12 mouse cellular contexts compared by ENCODE assay signal in genomic region chr19:57147746-57148145, GRCm38 (mm10).
DNase-seq lines count a peak whose midpoint lies in the region; ATAC-seq and TF ChIP-seq lines count a peak whose summit lies in the region.
"Had no signal": no experiment of that assay in that cellular context is flagged by ENCODE, and none has a peak within 500 bp of the region (broad histone marks: within the 10 kb centered on the region; RNA-seq: fewer than 3 reads in every experiment).

No protein-coding gene starts in this region.

- WGBS in forebrain, postnatal 0 days, result 31% methylated on average over 6 of the region's 6 CpGs
- 51% methylated on average over 6 of the region's 6 CpGs for WGBS in forebrain, embryonic 11.5 days
- 35% methylated on average over 6 of the region's 6 CpGs for WGBS in hindbrain, embryonic 13.5 days
- WGBS in hindbrain, embryonic 11.5 days, result 45% methylated on average over 6 of the region's 6 CpGs
- 29% methylated on average over 6 of the region's 6 CpGs for WGBS in midbrain, embryonic 13.5 days
- 44% methylated on average over 6 of the region's 6 CpGs for WGBS in midbrain, embryonic 11.5 days
- 7% methylated on average over 6 of the region's 6 CpGs for WGBS in midbrain, postnatal 0 days

- H3K4me2 ChIP-seq in forebrain, postnatal 0 days (ENCODE audit: low read depth), result no peak overlapping the region
- no peak overlapping the region for H3K4me2 ChIP-seq in forebrain, embryonic 11.5 days (ENCODE audit: low read depth, low read length, severe bottlenecking)
- no peak overlapping the region for H3K4me2 ChIP-seq in hindbrain, embryonic 13.5 days
- H3K4me2 ChIP-seq in hindbrain, embryonic 11.5 days (replicated peaks; ENCODE audit: low read depth, low read length), result no peak overlapping the region
- no peak overlapping the region for H3K4me2 ChIP-seq in midbrain, embryonic 13.5 days (replicated peaks)
- no peak overlapping the region for H3K4me2 ChIP-seq in midbrain, embryonic 11.5 days
- no peak overlapping the region for H3K4me2 ChIP-seq in midbrain, postnatal 0 days (ENCODE audit: low read depth, low read length, poor library complexity, severe bottlenecking)

- no peak overlapping the region for H3K4me3 ChIP-seq in forebrain, postnatal 0 days (ENCODE audit: low read depth, low read length)
- H3K4me3 ChIP-seq in forebrain, embryonic 11.5 days (ENCODE audit: low read depth, low read length), result no peak overlapping the region
- no peak overlapping the region for H3K4me3 ChIP-seq in hindbrain, embryonic 13.5 days
- H3K4me3 ChIP-seq in hindbrain, embryonic 11.5 days (ENCODE audit: low read depth, low read length), result no peak overlapping the region
- no peak overlapping the region for H3K4me3 ChIP-seq in midbrain, embryonic 13.5 days (replicated peaks)
- no peak overlapping the region for H3K4me3 ChIP-seq in midbrain, embryonic 11.5 days (ENCODE audit: low read depth, low read length)
- no peak overlapping the region for H3K4me3 ChIP-seq in midbrain, postnatal 0 days (ENCODE audit: low read depth, low read length)
- H3K4me3 ChIP-seq: myocyte had no signal

- H3K4me1 ChIP-seq in forebrain, postnatal 0 days (ENCODE audit: insufficient read depth), result peaks cover 9% of the 10 kb centered on the region; the same call in 1 of the 2 replicates
- H3K4me1 ChIP-seq in forebrain, embryonic 11.5 days (replicated peaks; ENCODE audit: control insufficient read depth, insufficient read depth, low read length), result no peaks in the 10 kb centered on the region
- peaks cover 4% of the 10 kb centered on the region; the same call in 1 of the 2 replicates for H3K4me1 ChIP-seq in hindbrain, embryonic 13.5 days (replicated peaks)
- H3K4me1 ChIP-seq in hindbrain, embryonic 11.5 days (replicated peaks; ENCODE audit: control insufficient read depth, insufficient read depth, low read length), result no peaks in the 10 kb centered on the region
- peaks cover 9% of the 10 kb centered on the region for H3K4me1 ChIP-seq in midbrain, embryonic 13.5 days (replicated peaks)
- H3K4me1 ChIP-seq in midbrain, embryonic 11.5 days (ENCODE audit: control insufficient read depth, insufficient read depth, low read length), result no peaks in the 10 kb centered on the region
- H3K4me1 ChIP-seq in midbrain, postnatal 0 days (ENCODE audit: insufficient read depth, low read length), result 0 out of 2 replicates have a peak, but pooled peaks cover 6% of the 10 kb centered on the region

- no peak overlapping the region for H3K9ac ChIP-seq in forebrain, postnatal 0 days
- no peak overlapping the region for H3K9ac ChIP-seq in forebrain, embryonic 11.5 days (ENCODE audit: low read length)
- H3K9ac ChIP-seq in hindbrain, embryonic 13.5 days, result peak overlapping the region; percentile 0; the same call in 1 of the 2 replicates
- no peak overlapping the region for H3K9ac ChIP-seq in hindbrain, embryonic 11.5 days (ENCODE audit: low read depth, low read length)
- H3K9ac ChIP-seq in midbrain, embryonic 13.5 days (replicated peaks), result 0 out of 2 replicates have a peak overlapping the region, but pooled peaks have one; percentile 8
- no peak overlapping the region for H3K9ac ChIP-seq in midbrain, embryonic 11.5 days (ENCODE audit: low read length)
- H3K9ac ChIP-seq in midbrain, postnatal 0 days (replicated peaks; ENCODE audit: low read length, poor library complexity, severe bottlenecking), result no peak overlapping the region

- no peak for ATAC-seq in forebrain, postnatal 0 days
- no peak for ATAC-seq in forebrain, embryonic 11.5 days (replicated peaks; ENCODE audit: low FRiP score)
- ATAC-seq in hindbrain, embryonic 13.5 days (ENCODE audit: low FRiP score), result no peak
- ATAC-seq in hindbrain, embryonic 11.5 days (ENCODE audit: low FRiP score), result no peak
- ATAC-seq in midbrain, embryonic 13.5 days, result no peak
- ATAC-seq in midbrain, embryonic 11.5 days (ENCODE audit: low FRiP score), result no peak
- ATAC-seq in midbrain, postnatal 0 days (ENCODE audit: low FRiP score), result no peak

- no peaks in the 10 kb centered on the region for H3K9me3 ChIP-seq in forebrain, postnatal 0 days (ENCODE audit: low read length)
- no peaks in the 10 kb centered on the region for H3K9me3 ChIP-seq in forebrain, embryonic 11.5 days (ENCODE audit: control insufficient read depth, low read length)
- no peaks in the 10 kb centered on the region for H3K9me3 ChIP-seq in hindbrain, embryonic 13.5 days
- no peaks in the 10 kb centered on the region for H3K9me3 ChIP-seq in hindbrain, embryonic 11.5 days (ENCODE audit: control insufficient read depth, low read length)
- H3K9me3 ChIP-seq in midbrain, embryonic 13.5 days, result no peaks in the 10 kb centered on the region
- H3K9me3 ChIP-seq in midbrain, embryonic 11.5 days (ENCODE audit: control insufficient read depth, low read length), result no peaks in the 10 kb centered on the region
- no peaks in the 10 kb centered on the region for H3K9me3 ChIP-seq in midbrain, postnatal 0 days (ENCODE audit: low read length)

- H3K36me3 ChIP-seq in forebrain, postnatal 0 days (ENCODE audit: insufficient read depth), result peaks cover 3% of the 10 kb centered on the region; the same call in 1 of the 2 replicates
- H3K36me3 ChIP-seq in forebrain, embryonic 11.5 days (ENCODE audit: control insufficient read depth, insufficient read depth, low read length), result no peaks in the 10 kb centered on the region
- no peaks in the 10 kb centered on the region; the same call in 1 of the 2 replicates for H3K36me3 ChIP-seq in hindbrain, embryonic 13.5 days
- H3K36me3 ChIP-seq in hindbrain, embryonic 11.5 days (ENCODE audit: control insufficient read depth, insufficient read depth, low read length), result no peaks in the 10 kb centered on the region
- H3K36me3 ChIP-seq in midbrain, embryonic 13.5 days, result 0 out of 2 replicates have a peak, but pooled peaks cover 3% of the 10 kb centered on the region
- H3K36me3 ChIP-seq in midbrain, embryonic 11.5 days (ENCODE audit: control insufficient read depth, insufficient read depth, low read length), result no peaks in the 10 kb centered on the region
- 0 out of 2 replicates have a peak, but pooled peaks cover 7% of the 10 kb centered on the region for H3K36me3 ChIP-seq in midbrain, postnatal 0 days (ENCODE audit: insufficient read depth, low read length)

- peak overlapping the region; percentile 50 for H3K27ac ChIP-seq in forebrain, postnatal 0 days (ENCODE audit: low read depth, low read length)
- H3K27ac ChIP-seq in forebrain, embryonic 11.5 days (ENCODE audit: low read depth, low read length), result no peak overlapping the region
- H3K27ac ChIP-seq in hindbrain, embryonic 13.5 days, result 0 out of 2 replicates have a peak overlapping the region, but pooled peaks have one; percentile 40
- H3K27ac ChIP-seq in hindbrain, embryonic 11.5 days (ENCODE audit: low read depth, low read length), result no peak overlapping the region
- peak overlapping the region; percentile 27; the same call in 1 of the 2 replicates for H3K27ac ChIP-seq in midbrain, embryonic 13.5 days
- no peak overlapping the region for H3K27ac ChIP-seq in midbrain, embryonic 11.5 days (ENCODE audit: low read depth, low read length)
- H3K27ac ChIP-seq in midbrain, postnatal 0 days (ENCODE audit: low read depth, low read length), result 0 out of 2 replicates have a peak overlapping the region, but pooled peaks have one; percentile 26

- DNase-seq in forebrain, postnatal 0 days, result no peak
- no peak for DNase-seq in forebrain, embryonic 11.5 days (ENCODE audit: low spot score)
- DNase-seq in hindbrain, embryonic 11.5 days (ENCODE audit: low spot score), result no peak
- DNase-seq in midbrain, embryonic 11.5 days (ENCODE audit: low spot score, missing footprints), result no peak
- peak; percentile 37 for DNase-seq in midbrain, postnatal 0 days (ENCODE audit: low spot score)
- DNase-seq in layer of hippocampus, adult 8-10 months (ENCODE audit: low spot score in 2 of 2), result no peak
- DNase-seq: layer of hippocampus, adult 9-11 months; liver; lung, postnatal 4 days had no signal

- TF ChIP-seq CTCF in forebrain, postnatal 0 days (IDR thresholded peaks at IDR 0.05; ENCODE audit: low read depth), result no peak
- no peak for TF ChIP-seq CTCF in midbrain, postnatal 0 days (IDR thresholded peaks at IDR 0.05)

- H3K27me3 ChIP-seq in forebrain, postnatal 0 days (ENCODE audit: insufficient read depth, low read length), result no peaks in the 10 kb centered on the region
- no peaks in the 10 kb centered on the region for H3K27me3 ChIP-seq in forebrain, embryonic 11.5 days (ENCODE audit: control insufficient read depth, insufficient read depth, low read length)
- H3K27me3 ChIP-seq in hindbrain, embryonic 13.5 days, result no peaks in the 10 kb centered on the region
- H3K27me3 ChIP-seq in hindbrain, embryonic 11.5 days (ENCODE audit: control insufficient read depth, insufficient read depth, low read length), result no peaks in the 10 kb centered on the region
- H3K27me3 ChIP-seq in midbrain, embryonic 13.5 days, result no peaks in the 10 kb centered on the region
- H3K27me3 ChIP-seq in midbrain, embryonic 11.5 days (ENCODE audit: control insufficient read depth, insufficient read depth, low read length), result no peaks in the 10 kb centered on the region
- no peaks in the 10 kb centered on the region for H3K27me3 ChIP-seq in midbrain, postnatal 0 days (ENCODE audit: insufficient read depth, low read length)

Comparison
In these comparisons a context has a peak if more than half of its experiments do, and no peak if none do; other contexts are left out.
1. H3K27ac ChIP-seq: peak in forebrain, postnatal 0 days (single experiment), hindbrain, embryonic 13.5 days (single experiment), midbrain, embryonic 13.5 days (single experiment) and midbrain, postnatal 0 days (single experiment); none in forebrain, embryonic 11.5 days (single experiment), hindbrain, embryonic 11.5 days (single experiment) and midbrain, embryonic 11.5 days (single experiment).
2. H3K9ac ChIP-seq: peak in hindbrain, embryonic 13.5 days (single experiment) and midbrain, embryonic 13.5 days (single experiment); none in forebrain, postnatal 0 days (single experiment), forebrain, embryonic 11.5 days (single experiment), hindbrain, embryonic 11.5 days (single experiment), midbrain, embryonic 11.5 days (single experiment) and midbrain, postnatal 0 days (single experiment).